Mouse (Mus musculus) kidney, postnatal 0 days (tissue): ENCODE measurements around the gene Haus7. TPM values are rescaled to one million over a fixed set of nuclear protein-coding genes. Genes with fewer than 3 reads are reported as not detected.
A peak's percentile ranks its signal among the peaks of the same experiment; 100 is the strongest.

Source experiments
- ATAC-seq: fragments of 200-750 bp; cut with Nextera tagmentation; replicated peaks from 2 replicates; pipeline ENCODE4 v1.8.0; 2017; ENCODE audit warnings: low read depth, moderate number of reproducible peaks, moderate TSS enrichment, moderate library complexity; ENCODE audit not compliant: low FRiP score
- DNase-seq: peaks from one replicate; pipeline ENCODE4 v3.0.0-alpha.2; 2016; ENCODE audit warnings: low spot score
- H3K27ac ChIP-seq: fragments of 300-500 bp; sonication (generic); 2 replicates; pipeline ENCODE4 v1.5.1; 2014; ENCODE audit warnings: mild to moderate bottlenecking
- H3K27me3 ChIP-seq: fragments of 300-500 bp; sonication (generic); 2 replicates; pipeline ENCODE4 v1.6.1; 2014; ENCODE audit warnings: low read length, mixed read lengths; ENCODE audit not compliant: insufficient read depth
- H3K36me3 ChIP-seq: fragments of 300-500 bp; sonication (generic); 2 replicates; pipeline ENCODE4 v1.6.1; 2014; ENCODE audit warnings: low read length, mixed read lengths; ENCODE audit not compliant: insufficient read depth
- H3K4me1 ChIP-seq: fragments of 300-500 bp; sonication (generic); replicated peaks from 2 replicates; pipeline ENCODE4 v1.6.1; 2014; ENCODE audit warnings: antibody characterized with exemption, low read length, mixed read lengths; ENCODE audit not compliant: insufficient read depth
- H3K4me2 ChIP-seq: fragments of 300-500 bp; sonication (generic); 2 replicates; pipeline ENCODE4 v1.6.1; 2014; ENCODE audit warnings: mild to moderate bottlenecking, low read length, moderate library complexity, mixed read lengths
- H3K4me3 ChIP-seq: fragments of 300-500 bp; sonication (generic); replicated peaks from 2 replicates; pipeline ENCODE4 v1.5.1; 2014; ENCODE audit warnings: low read depth, low read length
- H3K9ac ChIP-seq: fragments of 300-500 bp; sonication (generic); 2 replicates; pipeline ENCODE4 v1.6.1; 2014; ENCODE audit warnings: low read depth, low read length
- H3K9me3 ChIP-seq: fragments of 300-500 bp; sonication (generic); replicated peaks from 2 replicates; pipeline ENCODE4 v1.6.1; 2016; ENCODE audit warnings: low read length, inconsistent platforms, mixed read lengths
- CTCF ChIP-seq: IDR thresholded peaks from 2 replicates; pipeline ENCODE4 v1.5.1; 2016; ENCODE audit warnings: antibody characterized with exemption, low read depth, mild to moderate bottlenecking, moderate library complexity
- WGBS: fragments of 180-500 bp; shearing (Covaris S2); extraction: QIAGEN DNeasy Blood & Tissue Kit; methylation state at CpG from one replicate; pipeline ENCODE4 v1.1.7; 2014; 5-methylcytosine and 5-hydroxymethylcytosine counted together
- polyA plus RNA-seq: library from polyadenylated mRNA; unstranded; fragments of >200 nt; fragmentation: Nextera tagmentation; extraction: Ambion mirVana; gene quantifications from 2 replicates; pipeline ENCODE4 v1.2.1, GENCODE M21; 2015

The Haus7 gene
- polyA plus RNA-seq, 1 experiment from 2014 or later = 40.3 TPM

DNA sequence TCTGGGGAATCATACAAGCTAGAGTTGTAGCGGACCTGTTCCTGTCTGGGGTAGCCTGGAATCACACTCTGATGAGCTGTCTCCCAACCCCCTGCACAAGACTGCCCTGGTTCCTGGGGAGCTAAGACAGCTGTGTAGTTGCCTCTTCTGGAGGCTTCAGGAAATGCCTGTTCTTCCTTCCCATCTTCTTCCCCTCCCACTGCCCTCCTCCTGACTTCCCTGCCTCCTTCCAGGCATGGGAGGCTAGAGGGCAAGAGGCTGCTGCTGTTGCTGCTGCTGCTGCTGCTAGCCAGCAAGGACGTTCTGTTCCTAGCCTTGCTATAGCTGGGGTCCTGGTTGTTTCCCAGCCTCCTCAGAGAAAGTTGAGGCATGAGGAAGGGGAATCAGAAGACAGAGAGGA is 21.5 kb upstream of the Haus7 start:
- ATAC-seq (no peak), DNase-seq (peak; percentile 56)

GRCm38 (mm10) chrX:73479656-73480055 is 20.8 kb upstream of the Haus7 start:
- no peaks in the 10 kb centered on the region for H3K27me3 ChIP-seq
- no peak overlapping the region for H3K4me3 ChIP-seq
- peak overlapping the region; percentile 60; the same call in 1 of the 2 replicates for H3K27ac ChIP-seq
- no peak for DNase-seq
- H3K9ac ChIP-seq = no peak overlapping the region
- no peak for ATAC-seq
- no peaks in the 10 kb centered on the region for H3K9me3 ChIP-seq
- H3K4me2 ChIP-seq = no peak overlapping the region
- no peak for TF ChIP-seq CTCF
- no peaks in the 10 kb centered on the region for H3K36me3 ChIP-seq
- H3K4me1 ChIP-seq = 0 out of 2 replicates have a peak, but pooled peaks cover under 1% of the 10 kb centered on the region

More for the DNA sequence above, 21.5 kb upstream of the Haus7 start:
- 45% methylated on average over 2 of the region's 2 CpGs for WGBS
- Histone ChIP-seq H3K27ac (peak overlapping the region; percentile 60), H3K4me3 (no peak overlapping the region), H3K27me3 (no peaks in the 10 kb centered on the region), H3K9me3 (no peaks in the 10 kb centered on the region), H3K4me2 (no peak overlapping the region), H3K9ac (no peak overlapping the region), H3K36me3 (no peaks in the 10 kb centered on the region), H3K4me1 (no peaks in the 10 kb centered on the region)
- no peak for TF ChIP-seq CTCF

GRCm38 (mm10) chrX:73477500-73477899 is 18.7 kb upstream of the Haus7 start:
- H3K4me3 ChIP-seq = no peak overlapping the region
- no peak for TF ChIP-seq CTCF
- H3K4me2 ChIP-seq = no peak overlapping the region
- no peaks in the 10 kb centered on the region for H3K27me3 ChIP-seq
- H3K9ac ChIP-seq = no peak overlapping the region
- 0 out of 2 replicates have a peak, but pooled peaks cover 3% of the 10 kb centered on the region for H3K4me1 ChIP-seq
- 70% methylated on average over 2 of the region's 2 CpGs for WGBS
- no peaks in the 10 kb centered on the region for H3K9me3 ChIP-seq
- no peak overlapping the region for H3K27ac ChIP-seq
- ATAC-seq = no peak
- H3K36me3 ChIP-seq = no peaks in the 10 kb centered on the region
- no peak for DNase-seq

DNA sequence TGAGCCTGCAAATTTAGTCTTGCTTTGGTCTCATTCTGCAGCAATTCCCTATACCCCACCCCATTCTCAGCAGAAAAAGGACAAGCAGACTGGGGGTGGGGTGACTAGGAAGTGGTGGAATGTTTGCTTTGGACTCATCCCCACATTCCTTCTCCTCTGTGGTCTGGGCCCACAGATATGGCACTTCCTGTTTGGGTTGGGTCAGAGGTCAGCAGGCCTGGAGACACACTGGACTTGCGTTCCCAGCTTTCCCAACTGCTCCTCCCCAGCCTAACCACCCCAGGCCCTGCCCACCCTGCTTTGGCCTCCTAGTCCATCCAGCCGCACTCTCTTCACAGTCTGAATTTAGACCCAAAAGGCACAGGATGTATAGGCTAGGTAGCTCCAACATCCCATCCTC is 17.8 kb upstream of the Haus7 start:
- Histone ChIP-seq H3K4me3 (no peak overlapping the region), H3K4me1 (0 out of 2 replicates have a peak, but pooled peaks cover 3% of the 10 kb centered on the region), H3K9ac (no peak overlapping the region), H3K9me3 (no peaks in the 10 kb centered on the region), H3K27ac (peak overlapping the region; percentile 81), H3K4me2 (no peak overlapping the region), H3K27me3 (no peaks in the 10 kb centered on the region), H3K36me3 (no peaks in the 10 kb centered on the region)
- 57% methylated on average over 2 of the region's 2 CpGs for WGBS
- no peak for TF ChIP-seq CTCF
- DNase-seq = peak; percentile 86
- peak; percentile 83; the same call in 1 of the 2 replicates for ATAC-seq

DNA sequence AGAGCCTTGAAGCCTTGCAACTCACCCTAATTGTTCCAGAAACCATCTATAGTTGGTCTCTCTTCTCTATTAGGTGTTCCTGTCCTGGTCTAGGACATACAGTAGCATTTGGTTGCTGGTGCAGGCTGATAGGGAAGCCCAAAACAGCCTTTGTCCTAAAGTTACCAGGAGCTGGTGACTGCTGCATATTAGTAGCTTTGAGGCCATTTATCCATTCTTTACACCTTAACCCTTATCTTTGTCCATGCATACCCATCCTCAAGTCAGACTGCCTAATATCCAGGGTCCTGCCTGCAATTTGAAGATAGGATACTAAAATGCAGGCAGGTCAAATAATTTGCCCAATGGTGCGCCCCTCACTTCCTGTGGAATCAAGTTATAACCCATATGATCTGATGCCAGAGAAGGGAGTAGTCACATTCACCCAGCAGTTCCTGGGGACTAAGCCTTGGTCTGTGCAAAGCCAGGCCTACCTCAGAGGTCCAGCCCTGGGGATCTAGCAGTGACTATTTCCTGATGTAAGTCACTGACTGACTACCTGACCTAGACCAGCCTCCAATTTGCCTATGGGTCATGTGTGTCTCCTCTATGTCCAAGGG is 16.9 kb upstream of the Haus7 start:
- H3K27me3 ChIP-seq = no peaks in the 10 kb centered on the region

GRCm38 (mm10) chrX:73474340-73475165 is 15.7 kb upstream of the Haus7 start:
- Histone ChIP-seq H3K27me3 (no peaks in the 10 kb centered on the region), H3K4me1 (0 out of 2 replicates have a peak, but pooled peaks cover 3% of the 10 kb centered on the region), H3K4me3 (no peak overlapping the region), H3K9me3 (no peaks in the 10 kb centered on the region), H3K36me3 (no peaks in the 10 kb centered on the region), H3K27ac (peak overlapping the region; percentile 36; the same call in 1 of the 2 replicates), H3K4me2 (no peak overlapping the region), H3K9ac (no peak overlapping the region)
- peak; percentile 46 for DNase-seq
- no peak; the same call in 1 of the 2 replicates for ATAC-seq
- WGBS = 62% methylated on average over 12 of the region's 12 CpGs
- TF ChIP-seq CTCF = no peak

More for the DNA sequence above, 16.9 kb upstream of the Haus7 start:
- no peak overlapping the region for H3K4me3 ChIP-seq
- no peak overlapping the region for H3K9ac ChIP-seq
- 0 out of 2 replicates have a peak, but pooled peaks cover 3% of the 10 kb centered on the region for H3K4me1 ChIP-seq
- DNase-seq = no peak
- WGBS = 85% methylated on average over 1 of the region's 1 CpGs
- ATAC-seq = no peak
- no peak overlapping the region for H3K4me2 ChIP-seq
- no peaks in the 10 kb centered on the region for H3K9me3 ChIP-seq
- no peak for TF ChIP-seq CTCF
- H3K36me3 ChIP-seq = no peaks in the 10 kb centered on the region
- H3K27ac ChIP-seq = peak overlapping the region; percentile 81
